ENCODE assay signal across 8 mouse cellular contexts in genomic region chr6:122761011-122761599, GRCm38 (mm10). TPM values are rescaled to one million over a fixed set of nuclear protein-coding genes. Genes with fewer than 3 reads are reported as not detected.
DNase-seq lines count a peak whose midpoint lies in the region; ATAC-seq and TF ChIP-seq lines count a peak whose summit lies in the region.

No protein-coding gene starts in this region.

- no peaks in the 10 kb centered on the region for H3K4me1 ChIP-seq in hindbrain, postnatal 0 days (ENCODE audit: insufficient read depth, low read length)

- H3K9ac ChIP-seq in hindbrain, postnatal 0 days (replicated peaks; ENCODE audit: low read length) = 0 out of 2 replicates have a peak overlapping the region, but pooled peaks have one; percentile 13

- H3K4me2 ChIP-seq in hindbrain, postnatal 0 days (ENCODE audit: low read depth, low read length) = peak overlapping the region; percentile 52

- no peak for TF ChIP-seq CTCF in hindbrain, postnatal 0 days (IDR thresholded peaks at IDR 0.05; ENCODE audit: low read depth)

- peak overlapping the region; percentile 45 for H3K4me3 ChIP-seq in hindbrain, postnatal 0 days (ENCODE audit: low read length)

- H3K27ac ChIP-seq in hindbrain, postnatal 0 days = peak overlapping the region; percentile 67; the same call in 1 of the 2 replicates

- peak; percentile 69 for ATAC-seq in hindbrain, postnatal 0 days

- no peaks in the 10 kb centered on the region for H3K36me3 ChIP-seq in hindbrain, postnatal 0 days (ENCODE audit: insufficient read depth, low read length)

- no peaks in the 10 kb centered on the region for H3K27me3 ChIP-seq in hindbrain, postnatal 0 days (ENCODE audit: insufficient read depth, low read length)

- no peaks in the 10 kb centered on the region for H3K9me3 ChIP-seq in hindbrain, postnatal 0 days (ENCODE audit: low read length)

- DNase-seq in adrenal gland, adult (ENCODE audit: inconsistent age in 2 of 2, low spot score in 1 of 2) = peak; percentile 46 to 68
- no peak for DNase-seq in adrenal gland, postnatal 4 days (ENCODE audit: low spot score in 2 of 2)
- DNase-seq in cerebellum, adult 9-10 months = peak; percentile 94
- peak; percentile 84 to 91 for DNase-seq in frontal cortex, adult 2 months (ENCODE audit: extremely low spot score in 1 of 2, low spot score in 1 of 2)
- DNase-seq in hindbrain, postnatal 0 days (ENCODE audit: low spot score) = peak; percentile 96
- peak; percentile 54 to 86 for DNase-seq in left cerebral cortex, adult 8-10 months (ENCODE audit: low spot score in 2 of 2)
- DNase-seq in lung, postnatal 4 days = peak; percentile 45 to 54
- peak; percentile 82 to 84 for DNase-seq in right cerebral cortex, postnatal 36 days (ENCODE audit: low spot score in 2 of 2)

- 4% methylated on average over 11 of the region's 11 CpGs for WGBS in hindbrain, postnatal 0 days

RNA-seq across cellular contexts. Expression of gene Slc2a3, which starts 40.3 kb away (rescaled TPM):
- total RNA-seq in adrenal gland, postnatal 4 days (2021) = 10 to 100 TPM; 17.4 to 17.8 TPM
- 101 and 105 TPM in 2 replicates for polyA plus RNA-seq in frontal cortex, adult 2 months (2012; rRNA removed)
- total RNA-seq in hindbrain, postnatal 0 days (2014; rRNA removed) = 108 and 129 TPM in 2 replicates
- polyA plus RNA-seq in hindbrain, postnatal 0 days (2015; fragmentation: Nextera tagmentation; extraction: Ambion mirVana) = 48.9 and 49.7 TPM in 2 replicates
- 100 to 1,000 TPM in 3 of 4 experiments, 10 to 100 TPM in 1; 95.5 to 112 (median 107) TPM for total RNA-seq in left cerebral cortex, adult 8-10 months (2022)

RNA-seq across cellular contexts. Expression of gene Nanog, which starts 53.8 kb away (rescaled TPM):
- not detected for total RNA-seq in adrenal gland, postnatal 4 days (2021)
- 0.06 TPM in 1 of 2 replicates, not detected in the other for polyA plus RNA-seq in frontal cortex, adult 2 months (2012; rRNA removed)
- not detected in 2 replicates for total RNA-seq in hindbrain, postnatal 0 days (2014; rRNA removed)
- 0.15 and 0.16 TPM in 2 replicates for polyA plus RNA-seq in hindbrain, postnatal 0 days (2015; fragmentation: Nextera tagmentation; extraction: Ambion mirVana)
- total RNA-seq in left cerebral cortex, adult 8-10 months (2022) = not detected

RNA-seq across cellular contexts. Expression of gene Foxj2, which starts 58.6 kb away (rescaled TPM):
- 10 to 100 TPM; 21.3 to 22.1 TPM for total RNA-seq in adrenal gland, postnatal 4 days (2021)
- polyA plus RNA-seq in frontal cortex, adult 2 months (2012; rRNA removed) = 16.4 and 17.0 TPM in 2 replicates
- 20.1 and 32.5 TPM in 2 replicates for total RNA-seq in hindbrain, postnatal 0 days (2014; rRNA removed)
- 5.9 and 6.9 TPM in 2 replicates for polyA plus RNA-seq in hindbrain, postnatal 0 days (2015; fragmentation: Nextera tagmentation; extraction: Ambion mirVana)
- total RNA-seq in left cerebral cortex, adult 8-10 months (2022) = 10 to 100 TPM; 27.5 to 28.4 (median 28.0) TPM

Comparison
In these comparisons a context has a peak if more than half of its experiments do, and no peak if none do; other contexts are left out.
1. DNase-seq: peak in adrenal gland, adult (2 of 2), cerebellum, adult 9-10 months (single experiment), frontal cortex, adult 2 months (2 of 2), hindbrain, postnatal 0 days (single experiment), left cerebral cortex, adult 8-10 months (2 of 2), lung, postnatal 4 days (2 of 2) and right cerebral cortex, postnatal 36 days (2 of 2); none in adrenal gland, postnatal 4 days (0 of 2).